Mouse (Mus musculus): ENCODE measurements around the gene Il1rn.

DNA sequence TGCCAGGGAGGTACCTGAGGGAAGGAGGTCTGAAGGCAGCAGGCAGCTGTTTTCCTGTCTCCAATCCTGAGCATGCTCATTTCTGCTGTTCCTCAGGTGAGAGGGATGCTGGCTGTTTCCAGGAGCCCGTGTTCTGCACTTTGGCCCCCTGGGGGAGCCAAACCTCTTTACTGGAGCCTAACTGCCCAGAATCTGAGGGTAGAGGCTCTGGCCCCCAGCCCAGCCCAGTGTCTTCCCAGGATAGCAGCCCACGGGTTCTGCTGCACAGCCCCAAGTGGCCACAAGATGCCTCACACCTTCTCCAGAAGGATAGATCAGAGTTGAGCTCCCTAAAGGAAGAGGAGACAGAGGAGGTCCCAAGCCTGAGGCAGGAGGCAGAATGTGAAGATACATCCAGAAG lies 60.5 kb downstream of the Il1rn start:
- no peak for TF ChIP-seq CTCF (IDR thresholded peaks at IDR 0.05; ENCODE audit: low read depth, low read length)
- no peak for TF ChIP-seq POLR2A (IDR thresholded peaks at IDR 0.05; ENCODE audit: borderline replicate concordance, low read depth, low read length)

Measured in bone marrow macrophage, adult 2 months (primary cell).